Mouse (Mus musculus) layer of hippocampus, adult 8-10 months (tissue): ENCODE measurements around the gene Cyp2d9. TPM values are rescaled to one million over a fixed set of nuclear protein-coding genes. Genes with fewer than 3 reads are reported as not detected.
"Not testable (repeated sequence)": the region's sequence is repeated elsewhere in the genome, so short reads cannot be mapped to it uniquely, and the experiment has no call there.

Experiments
- DNase-seq, 2 experiments: peaks; one replicate each; pipeline ENCODE4 v3.0.0; 2022; ENCODE audit warnings: low spot score in 2 of 2
- total RNA-seq, 4 experiments: library from RNA; stranded (reverse); gene quantifications; 2 replicates each; pipeline ENCODE4 v1.2.4; 2022

Gene Cyp2d9
- under 1 TPM in 1 of 4 experiments, not detected in 3; 0.29 TPM for total RNA-seq

GRCm38 (mm10) chr15:82433137-82433536 lies at the start of gene Cyp2d9:
Cyp2d9 (plus strand) TSS chr15:82433437.
- DNase-seq, result no peak

- DNase-seq, result no peak
Measured at GRCm38 (mm10) chr15:82385729-82386128, 47.5 kb upstream of the Cyp2d9 start.

DNA sequence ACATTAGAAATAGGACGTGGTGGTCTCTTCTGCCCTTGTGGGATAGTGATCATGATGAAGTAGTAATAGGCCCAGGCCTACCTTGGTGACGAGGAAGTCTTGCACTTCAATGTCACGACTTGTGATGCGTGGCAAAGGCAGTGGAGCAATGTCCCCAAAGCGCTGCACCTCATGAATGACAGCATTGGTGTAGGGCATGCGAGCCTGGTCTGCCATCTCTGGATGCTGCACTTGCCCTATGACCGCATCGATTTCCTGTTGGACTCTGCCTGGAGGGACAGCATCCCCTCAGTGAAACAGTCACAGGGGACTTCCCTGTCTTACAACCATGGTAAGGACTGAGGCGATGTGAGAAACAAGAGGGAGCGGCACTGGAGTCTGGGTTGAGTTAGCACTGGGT lies 43.3 kb upstream of the Cyp2d9 start:
- not testable (repeated sequence) for DNase-seq

- DNase-seq, result not testable (repeated sequence)
Measured at GRCm38 (mm10) chr15:82393922-82394321, 39.3 kb upstream of the Cyp2d9 start, which contains the start of gene Cyp2d11. Cyp2d11 (minus strand) TSS chr15:82394022.

- DNase-seq, result not testable (repeated sequence)
Measured at GRCm38 (mm10) chr15:82395955-82396354, 37.3 kb upstream of the Cyp2d9 start.

DNA sequence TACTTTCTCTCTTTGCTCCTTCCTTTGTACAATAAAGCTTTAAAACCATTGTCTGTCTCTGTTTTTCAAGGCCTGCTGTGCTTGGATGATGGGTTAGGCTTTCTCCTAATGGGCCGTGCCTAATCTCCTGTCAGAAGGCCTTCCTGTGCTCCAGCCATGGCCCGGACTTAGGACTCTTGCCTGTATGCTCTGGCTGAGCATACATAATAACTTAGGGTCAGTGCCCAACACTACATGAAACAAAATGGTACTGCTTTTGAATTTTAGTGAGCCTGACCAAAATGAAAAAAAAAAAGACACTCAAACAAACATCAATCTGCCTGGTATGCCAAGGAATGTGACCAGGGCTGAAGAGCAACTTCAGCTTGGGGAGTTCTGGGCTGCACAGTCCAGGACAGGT lies 31.7 kb upstream of the Cyp2d9 start:
- no peak for DNase-seq

- DNase-seq, result no peak
Measured at GRCm38 (mm10) chr15:82402106-82402505, 31.1 kb upstream of the Cyp2d9 start.

DNA sequence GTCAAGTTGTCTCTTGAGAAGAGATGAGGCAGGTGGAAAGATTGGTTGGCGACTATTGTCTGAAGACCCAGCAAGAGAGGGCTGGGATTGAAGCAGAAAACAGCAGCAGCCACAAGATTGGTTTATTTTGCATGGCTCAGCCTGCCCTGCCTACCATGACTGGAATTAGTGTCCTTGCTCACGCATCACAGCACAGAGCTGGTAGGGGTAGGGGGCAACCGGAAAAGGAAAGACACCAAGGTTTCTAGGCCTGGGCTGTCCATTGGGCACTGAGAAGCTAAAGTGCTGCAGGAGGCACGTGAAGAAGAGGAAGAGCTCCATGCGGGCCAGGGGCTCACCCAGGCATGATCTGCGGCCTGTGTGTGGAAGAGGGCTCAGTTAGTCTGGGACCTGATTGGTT lies 30.5 kb upstream of the Cyp2d9 start:
- DNase-seq, result no peak

DNA sequence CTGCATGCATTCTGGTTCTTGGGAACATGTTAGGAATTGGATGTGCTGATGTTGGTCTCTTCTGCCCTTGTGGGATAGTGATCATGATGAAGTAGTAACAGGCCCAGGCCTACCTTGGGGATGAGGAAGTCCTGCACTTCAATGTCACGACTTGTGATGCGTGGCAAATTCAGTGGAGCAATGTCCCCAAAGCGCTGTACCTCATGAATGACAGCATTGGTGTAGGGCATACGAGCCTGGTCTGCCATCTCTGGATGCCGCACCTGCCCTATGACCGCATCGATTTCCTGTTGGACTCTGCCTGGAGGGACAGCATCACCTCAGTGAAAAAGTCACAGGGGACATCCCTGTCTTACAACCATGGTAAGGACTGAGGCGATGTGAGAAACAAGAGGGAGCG lies 29.6 kb upstream of the Cyp2d9 start:
- no peak for DNase-seq

GRCm38 (mm10) chr15:82404163-82404562 lies 29.1 kb upstream of the Cyp2d9 start:
- DNase-seq, result no peak

GRCm38 (mm10) chr15:82406981-82407380 lies 26.3 kb upstream of the Cyp2d9 start, which contains the start of gene Cyp2d10:
Cyp2d10 (minus strand) TSS chr15:82407195.
- no peak for DNase-seq

- DNase-seq, result no peak
Measured at GRCm38 (mm10) chr15:82407536-82407935, 25.7 kb upstream of the Cyp2d9 start.

DNA sequence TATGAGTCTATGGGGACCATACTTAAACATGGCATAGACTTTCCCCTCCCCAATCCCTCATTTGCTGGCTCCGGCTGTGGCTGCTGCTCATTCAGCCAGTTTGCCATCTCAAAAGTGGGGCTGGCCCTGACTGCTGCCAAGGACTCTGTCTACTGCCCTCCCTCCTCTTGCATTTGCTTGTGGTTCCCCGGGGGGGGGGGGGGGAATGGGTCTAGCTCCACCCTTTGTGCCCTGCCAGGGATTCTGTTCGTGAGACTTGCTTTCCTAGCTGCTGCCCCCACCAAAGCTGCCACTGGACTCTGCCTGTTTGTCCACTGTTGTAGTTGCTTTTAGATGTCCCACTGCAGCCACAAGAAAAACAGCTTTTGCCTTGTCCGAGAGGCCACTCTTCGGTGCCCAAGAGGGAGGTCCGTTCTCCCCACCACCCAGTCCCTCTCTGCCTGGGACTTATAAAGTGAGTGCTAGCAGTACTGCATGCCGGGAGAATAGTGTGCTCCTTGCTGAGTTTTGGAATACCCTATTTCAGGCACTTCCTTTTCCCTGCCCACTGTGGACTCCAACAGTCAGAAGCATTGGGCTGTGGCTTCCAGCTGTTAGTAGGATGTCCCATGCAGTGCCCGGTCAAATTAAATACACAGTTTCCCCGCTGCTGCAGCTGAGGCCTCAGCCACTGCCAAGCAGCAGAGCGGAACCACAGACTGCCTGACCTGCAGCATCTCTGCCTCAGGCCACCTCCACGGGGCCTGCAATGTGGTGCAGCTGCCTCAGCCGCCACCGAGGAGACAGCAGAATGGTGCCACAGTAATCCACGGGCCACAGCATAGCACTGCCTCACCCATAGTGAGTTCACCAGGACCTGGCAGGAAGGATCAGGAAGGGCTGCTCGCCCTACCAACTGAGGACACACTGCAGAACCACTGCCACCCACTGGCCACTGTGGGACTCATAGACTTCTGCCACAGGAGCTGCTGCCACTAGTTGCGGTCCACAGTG lies 16.1 kb upstream of the Cyp2d9 start:
- peak; percentile 85 to 90 for DNase-seq

GRCm38 (mm10) chr15:82418616-82419015 lies 14.6 kb upstream of the Cyp2d9 start:
- DNase-seq, result no peak

DNA sequence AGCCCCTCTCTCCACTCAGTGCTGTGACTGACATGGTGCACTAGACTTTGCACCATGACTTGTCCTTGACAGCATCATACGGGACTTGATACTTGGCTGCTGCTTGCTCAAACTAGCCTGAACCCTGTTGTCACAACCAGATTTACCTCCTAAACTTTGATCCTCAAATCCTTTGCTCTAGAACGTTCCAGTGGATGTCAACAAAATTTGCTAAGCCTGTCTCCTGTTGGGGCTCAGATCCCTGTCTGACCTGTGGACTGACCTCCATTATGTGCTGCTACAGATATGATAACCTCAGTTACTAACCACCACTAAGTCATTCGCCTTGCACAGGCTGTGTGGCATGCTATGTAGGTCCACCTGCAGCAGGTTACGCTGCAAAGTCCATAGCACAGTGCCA lies 10.3 kb upstream of the Cyp2d9 start:
- no peak for DNase-seq

GRCm38 (mm10) chr15:82423471-82423870 lies 9.8 kb upstream of the Cyp2d9 start:
- DNase-seq, result no peak

DNA sequence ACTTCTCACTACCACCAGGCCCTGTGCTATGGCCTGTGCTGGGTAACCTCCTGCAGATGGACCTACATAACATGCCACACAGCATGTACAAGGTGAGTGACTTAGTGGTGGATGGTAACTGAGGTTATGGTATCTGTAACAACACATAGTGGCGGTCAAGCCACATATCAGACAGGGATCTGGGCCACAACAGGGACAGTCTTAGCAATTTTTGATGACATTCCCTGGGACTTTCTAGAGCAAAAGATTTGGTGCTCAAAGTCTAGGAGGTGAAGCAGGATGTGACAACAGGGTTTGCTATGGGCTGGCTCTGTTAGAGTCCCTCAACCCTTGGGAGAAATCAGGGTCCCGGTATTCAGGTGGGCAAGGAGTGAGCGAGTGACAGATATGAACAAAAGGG lies 384 bp downstream of the Cyp2d9 start:
- DNase-seq, result no peak

GRCm38 (mm10) chr15:82434541-82434940 lies 1.3 kb downstream of the Cyp2d9 start:
- DNase-seq, result no peak

DNA sequence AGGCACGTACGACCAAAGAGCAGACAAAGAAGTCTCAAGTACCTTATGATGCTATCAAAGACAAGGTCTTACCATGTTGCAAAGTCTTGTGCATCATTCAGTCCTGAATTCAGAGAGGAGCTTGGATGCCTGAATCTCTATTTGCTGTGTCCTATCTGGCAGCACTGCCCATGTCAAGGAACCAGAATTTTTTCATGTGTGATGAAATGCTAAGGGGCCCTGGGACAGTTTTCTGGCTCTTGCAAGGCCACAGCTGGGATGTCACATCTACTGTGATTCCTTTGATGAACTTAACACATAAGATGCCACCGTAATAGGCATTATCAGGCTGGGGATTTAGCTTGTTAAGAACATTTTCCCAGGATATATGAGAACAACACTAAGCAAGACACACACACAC lies 1.8 kb downstream of the Cyp2d9 start:
- no peak for DNase-seq

DNA sequence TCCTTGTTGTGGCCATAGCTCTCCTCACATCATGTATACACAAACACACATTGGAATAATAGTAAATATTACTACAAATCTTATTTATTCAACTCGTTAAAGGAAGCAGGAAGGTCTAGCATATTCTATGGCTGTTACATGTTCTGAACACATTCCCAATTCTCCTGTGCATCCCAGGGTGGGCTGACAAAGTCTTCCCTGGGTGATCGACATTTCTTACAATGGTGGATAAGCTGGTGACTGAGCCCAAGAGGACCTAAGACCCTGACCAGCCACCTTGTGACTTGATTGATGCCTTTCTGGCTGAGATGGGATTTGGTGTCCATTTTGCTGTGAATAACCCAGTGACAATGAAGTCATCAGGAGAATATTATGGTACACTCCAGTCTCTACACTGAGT lies 2.4 kb downstream of the Cyp2d9 start:
- no peak for DNase-seq

DNA sequence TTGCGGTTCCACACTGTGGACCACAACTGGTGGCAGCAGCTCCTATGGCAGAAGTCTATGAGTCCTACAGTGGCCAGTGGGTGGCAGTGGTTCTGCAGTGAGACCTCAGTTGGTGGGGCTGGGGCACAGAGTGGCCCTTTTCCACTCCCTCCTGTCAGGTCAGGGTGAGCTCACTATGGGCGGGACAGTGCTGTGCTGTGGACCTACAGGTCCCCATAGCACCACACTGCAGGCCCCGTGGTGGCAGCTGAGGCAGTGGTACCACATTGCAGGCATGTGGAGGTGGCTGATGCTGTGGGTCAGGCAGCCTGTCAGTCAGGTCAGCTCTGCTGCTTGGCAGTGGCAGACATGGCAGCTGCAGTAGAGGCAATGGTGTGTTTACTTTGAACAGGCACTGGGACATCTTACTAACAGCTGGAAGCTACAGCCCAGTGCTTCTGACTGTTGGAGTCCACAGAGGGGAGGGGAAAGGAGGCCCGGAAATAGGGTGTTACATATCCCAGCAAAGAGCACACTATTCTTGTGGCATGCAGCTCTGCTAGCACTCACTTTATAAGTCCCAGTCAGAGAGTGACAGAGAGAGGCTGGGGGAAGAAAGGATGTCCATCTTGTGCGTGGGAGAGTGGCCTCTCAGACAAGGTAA lies 4.9 kb downstream of the Cyp2d9 start:
- no peak for DNase-seq

- DNase-seq, result no peak
Measured at GRCm38 (mm10) chr15:82443658-82444057, 10.4 kb downstream of the Cyp2d9 start.
